Mouse (Mus musculus): Measurements from ENCODE around the gene Slc22a12. TPM values are rescaled to one million over a fixed set of nuclear protein-coding genes. Genes with fewer than 3 reads are reported as not detected.

Slc22a12 gene
- total and polyA plus RNA-seq, 2 experiments, result not detected

GRCm38 (mm10) chr19:6530359-6530758 is 12.5 kb downstream of the Slc22a12 start:
- Histone ChIP-seq H3K4me3 (ENCODE audit: insufficient read depth, low read depth, low read length) (no peak overlapping the region), H3K9ac (ENCODE audit: low read depth, low read length) (no peak overlapping the region), H3K27me3 (ENCODE audit: control insufficient read depth, insufficient read depth, low read length) (peaks cover 10% of the 10 kb centered on the region), H3K36me3 (ENCODE audit: control insufficient read depth, insufficient read depth, low read length) (no peaks in the 10 kb centered on the region), H3K27ac (replicated peaks; ENCODE audit: insufficient read depth, low read depth, low read length) (no peak overlapping the region), H3K79me2 (ENCODE audit: control insufficient read depth, insufficient read depth, low read length) (no peaks in the 10 kb centered on the region), H3K4me1 (ENCODE audit: control insufficient read depth, insufficient read depth, low read length) (no peaks in the 10 kb centered on the region)
- 39% methylated on average over 13 of the region's 13 CpGs for WGBS
- TF ChIP-seq POLR2A (IDR thresholded peaks at IDR 0.05; ENCODE audit: extremely low read depth, insufficient read depth, low read length) (no peak), CTCF (IDR thresholded peaks at IDR 0.05; ENCODE audit: low read depth, low read length) (no peak)
- no peak for DNase-seq (ENCODE audit: extremely low read depth, low read depth, low spot score)

DNA sequence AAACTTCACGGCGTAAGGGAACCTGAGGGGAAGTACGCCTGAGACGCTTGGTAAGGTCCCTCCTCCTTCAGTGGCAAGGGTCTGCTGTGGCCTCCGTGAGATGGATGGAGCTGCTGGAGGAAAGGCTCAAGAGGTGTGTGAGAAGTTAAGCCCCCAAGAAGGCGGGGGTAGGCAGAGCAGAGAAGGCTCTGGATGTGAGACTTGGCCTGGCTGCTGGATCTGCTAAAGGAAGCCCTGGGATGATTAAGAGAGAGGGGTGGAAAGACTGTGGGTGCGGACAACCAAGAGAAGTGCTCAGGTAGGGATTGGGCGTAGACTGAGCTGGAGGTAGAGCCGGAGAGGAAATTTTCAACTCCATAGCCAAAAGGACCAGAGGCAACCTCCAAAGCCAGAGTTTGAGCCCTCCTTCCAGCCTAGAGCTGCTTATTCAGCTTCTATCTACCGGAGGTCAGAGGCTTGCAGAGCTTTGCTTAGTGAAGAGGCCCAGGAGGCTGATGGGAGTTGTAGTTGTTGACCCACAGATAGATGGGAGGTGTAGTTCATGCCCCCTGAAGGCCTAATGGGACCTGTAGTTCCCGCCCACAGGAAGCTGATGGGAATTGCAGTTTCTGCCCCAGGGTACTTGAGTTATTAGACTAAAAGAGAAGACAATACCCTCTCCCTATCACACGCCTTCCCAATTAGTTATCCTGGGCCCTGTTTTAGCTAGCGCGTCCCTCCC is 13.4 kb downstream of the Slc22a12 start:
- Histone ChIP-seq H3K79me2 (ENCODE audit: control insufficient read depth, insufficient read depth, low read length) (no peaks in the 10 kb centered on the region), H3K36me3 (ENCODE audit: control insufficient read depth, insufficient read depth, low read length) (no peaks in the 10 kb centered on the region), H3K9ac (ENCODE audit: low read depth, low read length) (no peak overlapping the region), H3K4me3 (ENCODE audit: insufficient read depth, low read depth, low read length) (no peak overlapping the region), H3K4me1 (ENCODE audit: control insufficient read depth, insufficient read depth, low read length) (no peaks in the 10 kb centered on the region), H3K27ac (replicated peaks; ENCODE audit: insufficient read depth, low read depth, low read length) (no peak overlapping the region), H3K27me3 (ENCODE audit: control insufficient read depth, insufficient read depth, low read length) (peaks cover 10% of the 10 kb centered on the region)
- WGBS, result 79% methylated on average over 14 of the region's 14 CpGs
- DNase-seq (ENCODE audit: extremely low read depth, low read depth, low spot score), result peak; percentile 43
- TF ChIP-seq POLR2A (IDR thresholded peaks at IDR 0.05; ENCODE audit: extremely low read depth, insufficient read depth, low read length) (no peak), CTCF (IDR thresholded peaks at IDR 0.05; ENCODE audit: low read depth, low read length) (no peak)

DNA sequence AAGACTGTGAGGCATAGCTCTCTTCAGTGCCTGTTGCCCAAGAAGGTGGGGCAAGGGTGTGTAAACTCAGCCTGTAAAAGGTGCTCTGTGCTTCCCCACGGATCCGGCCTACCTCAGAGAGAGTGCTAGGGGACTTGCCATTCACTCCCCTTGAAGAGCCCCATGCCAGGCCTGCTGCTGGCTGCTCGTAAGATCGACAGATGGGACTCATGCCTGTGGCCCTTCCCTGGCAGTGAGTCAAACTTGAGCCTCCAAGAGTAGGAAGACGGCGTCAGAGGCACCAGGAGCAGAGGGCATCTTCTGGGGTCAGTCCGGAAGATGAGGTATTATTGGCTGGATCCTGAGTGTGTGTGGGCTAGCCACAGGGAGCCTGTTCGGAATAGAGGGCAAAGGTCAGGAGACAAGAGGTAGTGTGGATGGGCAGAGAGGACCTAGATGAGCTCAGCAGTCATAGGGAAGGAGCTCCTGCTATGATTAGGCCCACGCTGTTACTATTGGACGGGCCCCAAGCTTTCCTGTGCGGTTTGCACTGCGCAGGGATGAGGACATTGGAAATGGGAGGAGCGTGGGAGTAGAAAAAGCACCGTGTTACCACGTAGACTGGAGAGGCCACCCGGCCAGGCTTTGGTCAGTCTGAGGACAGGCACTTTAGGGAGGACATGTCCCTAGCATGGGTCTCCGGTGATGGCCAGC is 14.8 kb downstream of the Slc22a12 start:
- no peaks in the 10 kb centered on the region for H3K4me1 ChIP-seq (ENCODE audit: control insufficient read depth, insufficient read depth, low read length)
- no peaks in the 10 kb centered on the region for H3K79me2 ChIP-seq (ENCODE audit: control insufficient read depth, insufficient read depth, low read length)
- H3K36me3 ChIP-seq (ENCODE audit: control insufficient read depth, insufficient read depth, low read length), result no peaks in the 10 kb centered on the region
- no peak overlapping the region for H3K27ac ChIP-seq (replicated peaks; ENCODE audit: insufficient read depth, low read depth, low read length)
- H3K9ac ChIP-seq (ENCODE audit: low read depth, low read length), result no peak overlapping the region
- H3K27me3 ChIP-seq (ENCODE audit: control insufficient read depth, insufficient read depth, low read length), result peaks cover 10% of the 10 kb centered on the region
- no peak for TF ChIP-seq POLR2A (IDR thresholded peaks at IDR 0.05; ENCODE audit: extremely low read depth, insufficient read depth, low read length)
- no peak for TF ChIP-seq CTCF (IDR thresholded peaks at IDR 0.05; ENCODE audit: low read depth, low read length)
- WGBS, result 89% methylated on average over 17 of the region's 17 CpGs
- DNase-seq (ENCODE audit: extremely low read depth, low read depth, low spot score), result no peak
- H3K4me3 ChIP-seq (ENCODE audit: insufficient read depth, low read depth, low read length), result no peak overlapping the region

GRCm38 (mm10) chr19:6527439-6527838 is 15.4 kb downstream of the Slc22a12 start:
- WGBS, result 77% methylated on average over 3 of the region's 3 CpGs
- TF ChIP-seq CTCF (IDR thresholded peaks at IDR 0.05; ENCODE audit: low read depth, low read length) (no peak), POLR2A (IDR thresholded peaks at IDR 0.05; ENCODE audit: extremely low read depth, insufficient read depth, low read length) (no peak)
- H3K27me3 ChIP-seq (ENCODE audit: control insufficient read depth, insufficient read depth, low read length), result peaks cover 10% of the 10 kb centered on the region
- no peak overlapping the region for H3K9ac ChIP-seq (ENCODE audit: low read depth, low read length)
- no peaks in the 10 kb centered on the region for H3K79me2 ChIP-seq (ENCODE audit: control insufficient read depth, insufficient read depth, low read length)
- no peak overlapping the region for H3K4me3 ChIP-seq (ENCODE audit: insufficient read depth, low read depth, low read length)
- H3K4me1 ChIP-seq (ENCODE audit: control insufficient read depth, insufficient read depth, low read length), result no peaks in the 10 kb centered on the region
- DNase-seq (ENCODE audit: extremely low read depth, low read depth, low spot score), result peak; percentile 16
- H3K27ac ChIP-seq (replicated peaks; ENCODE audit: insufficient read depth, low read depth, low read length), result no peak overlapping the region
- H3K36me3 ChIP-seq (ENCODE audit: control insufficient read depth, insufficient read depth, low read length), result no peaks in the 10 kb centered on the region

DNA sequence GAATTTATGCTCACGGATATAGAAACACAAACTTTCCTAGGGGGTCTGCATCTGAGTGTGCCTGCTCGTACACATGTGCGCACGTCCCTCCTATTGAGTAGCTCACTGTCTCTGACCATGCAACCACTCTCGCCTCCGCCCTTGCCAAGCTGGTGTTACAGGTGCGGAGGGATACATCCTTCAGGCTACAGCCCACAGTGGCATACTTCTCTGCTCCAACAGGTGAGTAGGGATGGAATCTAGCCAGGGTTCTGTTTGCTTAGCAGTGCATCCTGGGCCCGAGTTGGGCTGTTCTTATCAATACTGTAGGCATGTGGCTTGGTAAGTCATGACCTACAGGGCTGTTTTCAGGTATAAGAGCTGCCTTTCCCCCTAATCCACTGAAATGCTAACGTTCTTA is 16.8 kb downstream of the Slc22a12 start:
- H3K9ac ChIP-seq (ENCODE audit: low read depth, low read length), result no peak overlapping the region
- H3K4me3 ChIP-seq (ENCODE audit: insufficient read depth, low read depth, low read length), result no peak overlapping the region
- H3K4me1 ChIP-seq (ENCODE audit: control insufficient read depth, insufficient read depth, low read length), result no peaks in the 10 kb centered on the region
- no peaks in the 10 kb centered on the region for H3K79me2 ChIP-seq (ENCODE audit: control insufficient read depth, insufficient read depth, low read length)
- no peak overlapping the region for H3K27ac ChIP-seq (replicated peaks; ENCODE audit: insufficient read depth, low read depth, low read length)
- 85% methylated on average over 9 of the region's 9 CpGs for WGBS
- no peaks in the 10 kb centered on the region for H3K36me3 ChIP-seq (ENCODE audit: control insufficient read depth, insufficient read depth, low read length)
- no peak for TF ChIP-seq CTCF (IDR thresholded peaks at IDR 0.05; ENCODE audit: low read depth, low read length)
- TF ChIP-seq POLR2A (IDR thresholded peaks at IDR 0.05; ENCODE audit: extremely low read depth, insufficient read depth, low read length), result no peak
- no peak for DNase-seq (ENCODE audit: extremely low read depth, low read depth, low spot score)
- no peaks in the 10 kb centered on the region for H3K27me3 ChIP-seq (ENCODE audit: control insufficient read depth, insufficient read depth, low read length)

DNA sequence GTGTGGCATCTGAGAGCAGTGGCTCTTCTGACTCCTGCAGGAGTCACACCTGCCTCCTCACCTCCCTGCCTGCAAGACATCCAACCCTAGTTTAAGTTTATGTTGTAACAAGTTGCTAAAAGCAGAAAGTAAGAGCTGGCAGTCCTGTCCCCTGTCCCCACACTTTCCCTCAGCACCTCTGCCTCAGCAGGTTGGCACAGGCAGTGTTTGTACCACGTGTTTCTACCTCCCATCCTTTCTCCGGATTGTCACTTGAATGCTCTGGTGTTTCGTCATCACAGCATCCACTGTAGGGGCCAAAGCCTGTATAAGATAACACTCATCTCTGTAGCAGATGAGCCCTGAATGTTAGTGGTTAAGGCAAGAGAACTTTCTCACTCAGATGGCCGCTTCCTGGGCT is 17.8 kb downstream of the Slc22a12 start:
- no peak overlapping the region for H3K27ac ChIP-seq (replicated peaks; ENCODE audit: insufficient read depth, low read depth, low read length)
- H3K9ac ChIP-seq (ENCODE audit: low read depth, low read length), result no peak overlapping the region
- no peak for DNase-seq (ENCODE audit: extremely low read depth, low read depth, low spot score)
- H3K4me3 ChIP-seq (ENCODE audit: insufficient read depth, low read depth, low read length), result no peak overlapping the region
- TF ChIP-seq POLR2A (IDR thresholded peaks at IDR 0.05; ENCODE audit: extremely low read depth, insufficient read depth, low read length) (no peak), CTCF (IDR thresholded peaks at IDR 0.05; ENCODE audit: low read depth, low read length) (no peak)
- 67% methylated on average over 4 of the region's 4 CpGs for WGBS
- H3K36me3 ChIP-seq (ENCODE audit: control insufficient read depth, insufficient read depth, low read length), result no peaks in the 10 kb centered on the region
- no peaks in the 10 kb centered on the region for H3K4me1 ChIP-seq (ENCODE audit: control insufficient read depth, insufficient read depth, low read length)
- H3K27me3 ChIP-seq (ENCODE audit: control insufficient read depth, insufficient read depth, low read length), result no peaks in the 10 kb centered on the region
- H3K79me2 ChIP-seq (ENCODE audit: control insufficient read depth, insufficient read depth, low read length), result no peaks in the 10 kb centered on the region
